Mouse (Mus musculus) thymus, adult 2 months (tissue): ENCODE data around the gene Myo15b.
A peak's percentile ranks its signal among the peaks of the same experiment; 100 is the strongest.

Experiments
- CTCF ChIP-seq: fragments of 200-500 bp; IDR thresholded peaks from 2 replicates; pipeline ENCODE4 v1.5.1; 2012; ENCODE audit warnings: mild to moderate bottlenecking, control low read depth, low read length, moderate library complexity, borderline replicate concordance; ENCODE audit not compliant: control insufficient read depth, poor library complexity, insufficient read depth; ENCODE audit errors: extremely low read depth
- POLR2A ChIP-seq: fragments of 200-500 bp; IDR thresholded peaks from 2 replicates; pipeline ENCODE4 v1.6.1; 2012; ENCODE audit warnings: mild to moderate bottlenecking, low read length, control low read depth, moderate library complexity; ENCODE audit not compliant: control insufficient read depth, poor library complexity, insufficient read depth; ENCODE audit errors: extremely low read depth

GRCm38 (mm10) chr11:115814605-115815450, 43.4 kb upstream of the Myo15b start, which contains the start of gene Tsen54:
- TF ChIP-seq CTCF (peak; percentile 48; the same call in 1 of the 2 replicates), POLR2A (no peak)
